Mouse (Mus musculus): ENCODE data around the gene Trim16. TPM values are rescaled to one million over a fixed set of nuclear protein-coding genes. Genes with fewer than 3 reads are reported as not detected.

Trim16 gene
- polyA plus RNA-seq, 1 experiment from 2014 or later, result 6.4 TPM

- no peaks in the 10 kb centered on the region for H3K9me3 ChIP-seq (ENCODE audit: control insufficient read depth, low read length)
- whole genome bisulfite sequencing, result 95% methylated on average over 11 of the region's 11 CpGs
- DNase-seq (ENCODE audit: low spot score) (no peak), ATAC-seq (ENCODE audit: low FRiP score) (no peak)
- no peak overlapping the region for H3K9ac ChIP-seq (ENCODE audit: low read depth, low read length)
- H3K36me3 ChIP-seq (ENCODE audit: control insufficient read depth, insufficient read depth, low read length), result no peaks in the 10 kb centered on the region
- H3K27ac ChIP-seq (ENCODE audit: low read depth, low read length), result no peak overlapping the region
- H3K27me3 ChIP-seq (ENCODE audit: control insufficient read depth, insufficient read depth, low read length), result no peaks in the 10 kb centered on the region
- no peak overlapping the region for H3K4me2 ChIP-seq (replicated peaks; ENCODE audit: low read depth, low read length)
- H3K4me3 ChIP-seq (ENCODE audit: low read depth, low read length), result no peak overlapping the region
- no peaks in the 10 kb centered on the region for H3K4me1 ChIP-seq (replicated peaks; ENCODE audit: control insufficient read depth, insufficient read depth, low read length)
Observed at GRCm38 (mm10) chr11:62891763-62892162, 71.7 kb downstream of the Trim16 start.

Other genes starting within 250 kb of the Trim16 start
- 6.5 and 8.9 TPM in 2 replicates for gene Trpv2, start 245.7 kb upstream of the Trim16 start, polyA plus RNA-seq (2014; fragmentation: Nextera tagmentation; extraction: Ambion mirVana)
- gene Lrrc75a, start 171.7 kb upstream of the Trim16 start, polyA plus RNA-seq (2014; fragmentation: Nextera tagmentation; extraction: Ambion mirVana), result 16.2 and 16.7 TPM in 2 replicates
- gene Mmgt2, start 171.6 kb upstream of the Trim16 start, polyA plus RNA-seq (2014; fragmentation: Nextera tagmentation; extraction: Ambion mirVana), result 38.8 and 43.5 TPM in 2 replicates
- gene Zfp287, start 88.3 kb upstream of the Trim16 start, polyA plus RNA-seq (2014; fragmentation: Nextera tagmentation; extraction: Ambion mirVana), result 14.0 and 15.1 TPM in 2 replicates
- gene Gm10428, start 67.1 kb upstream of the Trim16 start, polyA plus RNA-seq (2014; fragmentation: Nextera tagmentation; extraction: Ambion mirVana), result not detected in 2 replicates
- 27.4 and 31.1 TPM in 2 replicates for gene Zfp286, start 30.8 kb upstream of the Trim16 start, polyA plus RNA-seq (2014; fragmentation: Nextera tagmentation; extraction: Ambion mirVana)
- 0.49 and 0.65 TPM in 2 replicates for gene Fbxw10, start 26.8 kb downstream of the Trim16 start, polyA plus RNA-seq (2014; fragmentation: Nextera tagmentation; extraction: Ambion mirVana)
- gene Tvp23b, start 59.2 kb downstream of the Trim16 start, polyA plus RNA-seq (2014; fragmentation: Nextera tagmentation; extraction: Ambion mirVana), result 41.7 and 53.0 TPM in 2 replicates
- gene Cdrt4, start 131.0 kb downstream of the Trim16 start, polyA plus RNA-seq (2014; fragmentation: Nextera tagmentation; extraction: Ambion mirVana), result 0.22 TPM in 1 of 2 replicates, not detected in the other
- 0.12 TPM in 1 of 2 replicates, not detected in the other for gene Tekt3, start 241.4 kb downstream of the Trim16 start, polyA plus RNA-seq (2014; fragmentation: Nextera tagmentation; extraction: Ambion mirVana)

All from hindbrain, embryonic 11.5 days (tissue).